Mouse (Mus musculus): ENCODE results near the gene Tubb1.

Gene Tubb1

GRCm38 (mm10) chr2:174444359-174444758, 6.1 kb upstream of the Tubb1 start:
- no peak for DNase-seq

DNA sequence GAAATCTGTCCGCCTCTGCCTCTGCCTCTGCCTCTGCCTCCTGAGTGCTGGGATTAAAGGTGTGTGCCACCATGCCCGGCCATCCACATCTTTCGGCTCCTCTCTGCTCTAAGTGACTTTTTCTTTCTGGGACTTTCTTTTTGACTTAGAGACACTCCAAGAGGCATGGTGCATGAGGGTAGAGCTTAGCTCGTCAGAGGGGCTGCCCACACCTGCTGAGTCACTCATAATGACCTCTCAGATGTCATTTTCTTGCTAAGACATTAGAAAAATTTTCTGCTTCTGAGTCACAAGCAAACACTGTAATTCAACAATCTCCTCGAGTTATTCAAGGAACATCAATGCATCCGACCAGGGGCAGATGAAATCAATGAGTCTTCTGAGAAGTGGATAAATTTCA, 5.5 kb upstream of the Tubb1 start:
- DNase-seq: no peak

DNA sequence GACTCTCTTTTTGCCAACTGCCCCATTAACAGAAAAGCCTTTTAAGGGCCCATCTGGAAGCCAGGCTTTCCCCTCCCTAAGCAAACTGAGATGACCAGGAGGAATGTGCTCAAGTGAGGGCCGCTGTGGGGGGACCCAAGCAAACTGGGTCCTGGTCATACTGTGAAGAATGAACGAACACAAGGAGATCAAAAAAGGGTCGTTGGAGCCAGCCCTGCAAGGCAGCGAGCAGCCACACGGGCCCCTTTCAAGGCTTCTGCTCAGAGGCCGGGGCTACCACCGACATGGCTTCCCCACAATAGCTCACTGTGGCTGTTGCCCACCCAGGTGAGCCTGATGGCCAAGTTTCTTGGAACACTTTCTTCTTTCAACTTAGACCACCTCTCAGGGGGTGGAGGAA, 4.0 kb upstream of the Tubb1 start:
- DNase-seq: no peak

DNA sequence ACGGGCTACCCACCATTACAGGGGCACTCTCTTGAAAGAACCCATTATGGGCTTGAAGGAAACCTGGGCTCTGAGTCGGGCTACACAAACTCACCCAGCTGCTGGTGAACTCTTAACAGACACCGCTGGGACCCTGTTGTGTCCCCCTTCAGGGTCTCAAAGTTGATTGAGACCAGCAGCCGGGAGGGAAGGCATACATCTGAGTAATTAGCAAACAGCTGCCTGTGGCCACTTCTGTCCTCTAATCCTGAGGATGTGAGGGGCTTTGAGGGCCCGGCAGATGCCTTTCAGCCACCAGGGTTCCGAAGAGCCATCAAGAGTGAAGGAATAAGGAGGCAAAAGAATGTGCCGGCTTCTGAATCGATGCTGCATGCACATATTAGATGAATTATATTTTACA, 3.6 kb upstream of the Tubb1 start:
- DNase-seq: no peak

DNA sequence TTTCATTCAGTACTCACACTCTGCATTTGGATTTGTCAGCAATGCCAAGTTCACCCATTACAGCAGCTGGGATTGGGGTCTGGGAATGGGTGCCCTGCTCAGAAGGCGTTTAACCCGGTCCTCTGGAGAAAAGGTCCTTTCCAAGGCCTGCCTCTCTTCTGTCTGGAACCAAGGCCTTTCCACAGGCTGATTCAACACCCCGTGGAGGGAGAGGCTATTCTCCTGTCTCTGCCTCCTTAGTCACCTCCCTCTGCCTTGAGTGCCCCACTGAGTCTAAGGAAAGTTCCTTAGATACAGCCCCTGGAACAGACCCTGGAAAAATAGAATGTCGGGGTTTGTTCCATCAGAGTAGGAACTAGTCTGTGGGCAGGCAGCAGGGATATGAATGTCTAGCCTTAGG, 2.1 kb upstream of the Tubb1 start:
- DNase-seq: no peak

DNA sequence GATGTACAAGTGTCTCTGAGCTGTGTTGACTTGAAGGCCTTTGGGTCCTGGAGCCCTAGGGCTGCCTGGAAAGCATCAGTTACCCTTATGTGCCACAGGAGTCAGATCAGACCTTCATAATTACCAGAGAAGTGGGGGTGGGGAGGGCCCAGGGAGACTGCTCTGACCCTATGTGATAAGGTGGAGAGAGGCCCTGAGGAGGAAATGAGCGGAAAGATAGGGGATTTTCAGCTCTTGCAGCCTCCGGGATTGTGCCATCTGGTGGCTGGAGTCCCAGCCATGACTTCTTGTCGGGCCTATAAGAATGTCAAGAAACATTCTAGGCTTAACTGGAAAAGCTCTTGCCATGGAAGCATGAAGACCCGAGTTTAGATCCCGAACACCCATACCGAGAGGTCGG, 3.2 kb downstream of the Tubb1 start:
- DNase-seq: no peak

DNA sequence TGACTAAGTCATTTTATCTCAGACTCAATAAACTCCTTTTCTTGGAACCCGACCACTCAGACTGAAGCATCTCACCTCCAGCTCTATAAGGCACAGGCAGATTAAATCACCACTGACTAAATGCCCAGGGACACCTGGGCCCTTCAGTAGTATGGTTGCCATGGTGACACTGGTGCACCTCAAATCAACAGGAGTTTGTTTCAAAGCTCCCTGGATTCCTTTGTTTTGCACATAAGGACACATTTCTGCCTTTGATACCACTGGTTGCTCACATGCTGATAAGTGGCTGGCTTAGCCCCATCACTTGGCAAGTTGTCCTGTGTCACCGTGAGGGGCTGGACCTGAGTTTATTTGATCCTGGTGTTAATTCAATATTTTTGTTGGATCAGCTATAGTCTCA, 8.9 kb downstream of the Tubb1 start:
- DNase-seq: no peak

- no peak for DNase-seq
Measured at GRCm38 (mm10) chr2:174463370-174463769, 12.9 kb downstream of the Tubb1 start.

DNA sequence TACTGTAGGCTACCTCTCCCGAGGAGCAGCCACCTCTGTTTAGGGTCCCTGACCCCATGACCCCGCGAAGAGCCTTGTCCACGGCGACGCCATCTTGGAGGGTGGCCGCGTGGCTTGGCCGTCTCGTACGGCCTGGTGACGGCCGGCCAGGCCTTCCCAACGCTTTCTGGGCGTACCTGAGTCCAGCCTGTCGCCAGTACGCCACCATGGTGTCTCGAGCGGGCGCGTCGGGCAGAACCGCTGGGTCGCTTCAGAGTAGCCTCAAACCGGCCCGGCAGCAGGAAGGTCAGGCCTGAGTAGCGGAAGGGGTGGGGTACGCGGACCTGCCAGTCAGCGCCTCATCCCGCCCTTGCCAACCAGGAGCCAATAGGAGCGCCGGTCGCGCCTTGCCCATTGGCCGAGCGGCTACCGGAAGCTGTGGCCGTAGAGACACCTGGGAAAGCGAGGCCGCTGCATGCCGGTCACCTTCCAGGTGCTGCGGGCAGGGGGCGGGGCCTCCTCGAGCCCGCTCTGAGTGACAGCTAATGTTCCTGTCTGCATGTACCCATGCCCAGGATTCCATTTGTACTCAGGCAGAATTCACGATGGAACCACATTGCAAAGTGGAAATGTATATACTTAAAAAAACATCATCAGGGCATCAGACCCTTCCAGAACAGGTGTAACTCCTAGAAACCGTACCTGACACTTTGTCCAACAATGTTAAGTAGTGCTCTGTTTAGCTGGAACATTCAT, 13.5 kb downstream of the Tubb1 start, which contains the start of gene Atp5e:
Atp5e (minus strand) TSS at position 317 of the 735 bp plus-strand sequence.
- DNase-seq: peak; percentile 94

DNA sequence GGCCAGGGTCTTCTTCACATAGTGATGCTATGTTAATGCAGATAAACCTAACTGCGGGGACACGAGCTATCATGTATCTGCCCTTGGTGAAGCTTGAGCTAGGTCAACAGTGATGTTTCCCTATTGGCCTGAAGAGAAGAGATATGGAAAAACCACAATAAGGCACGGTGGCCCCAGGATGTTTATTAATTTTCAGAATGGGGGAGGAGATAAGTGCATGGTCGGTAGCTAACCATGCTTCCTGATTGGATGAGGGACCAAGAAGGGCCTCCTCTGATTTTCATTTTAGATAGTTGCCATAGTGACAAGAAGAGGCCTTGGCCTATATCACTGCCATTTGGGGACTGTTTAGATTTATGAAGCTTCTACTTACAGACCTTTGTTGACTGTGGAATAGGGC, 19.8 kb downstream of the Tubb1 start:
- no peak for DNase-seq

DNA sequence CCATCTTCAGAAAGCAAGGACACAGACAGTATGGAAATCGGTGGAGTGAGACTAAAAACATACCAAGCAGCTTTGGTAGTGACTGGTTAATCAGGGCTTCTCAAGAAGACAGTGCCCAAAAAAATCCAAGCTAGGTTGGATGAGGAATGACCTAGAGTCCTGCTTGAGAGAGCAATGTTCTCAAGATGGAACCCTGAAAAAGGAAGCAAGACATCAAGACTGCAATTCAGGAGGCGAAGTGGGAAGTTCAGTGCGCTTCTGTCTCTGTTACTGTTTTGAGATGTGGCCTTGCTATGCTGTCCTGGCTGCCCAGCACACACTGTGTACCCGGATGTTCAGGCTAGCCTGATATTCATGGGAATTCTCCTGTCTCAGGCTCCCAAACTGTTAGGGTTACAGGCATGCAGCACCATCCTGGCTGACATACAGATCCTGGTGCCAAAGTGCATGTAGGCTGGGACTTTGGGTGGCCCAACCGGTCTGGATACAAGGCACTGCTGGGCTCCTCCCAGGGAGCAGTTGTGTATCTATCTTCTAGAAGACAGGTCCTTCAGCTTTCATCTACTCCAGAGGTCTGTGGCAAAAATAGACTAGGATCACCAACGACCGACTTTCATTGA, 20.4 kb downstream of the Tubb1 start:
- DNase-seq: no peak

GRCm38 (mm10) chr2:174472407-174472806, 21.9 kb downstream of the Tubb1 start:
- no peak for DNase-seq

DNA sequence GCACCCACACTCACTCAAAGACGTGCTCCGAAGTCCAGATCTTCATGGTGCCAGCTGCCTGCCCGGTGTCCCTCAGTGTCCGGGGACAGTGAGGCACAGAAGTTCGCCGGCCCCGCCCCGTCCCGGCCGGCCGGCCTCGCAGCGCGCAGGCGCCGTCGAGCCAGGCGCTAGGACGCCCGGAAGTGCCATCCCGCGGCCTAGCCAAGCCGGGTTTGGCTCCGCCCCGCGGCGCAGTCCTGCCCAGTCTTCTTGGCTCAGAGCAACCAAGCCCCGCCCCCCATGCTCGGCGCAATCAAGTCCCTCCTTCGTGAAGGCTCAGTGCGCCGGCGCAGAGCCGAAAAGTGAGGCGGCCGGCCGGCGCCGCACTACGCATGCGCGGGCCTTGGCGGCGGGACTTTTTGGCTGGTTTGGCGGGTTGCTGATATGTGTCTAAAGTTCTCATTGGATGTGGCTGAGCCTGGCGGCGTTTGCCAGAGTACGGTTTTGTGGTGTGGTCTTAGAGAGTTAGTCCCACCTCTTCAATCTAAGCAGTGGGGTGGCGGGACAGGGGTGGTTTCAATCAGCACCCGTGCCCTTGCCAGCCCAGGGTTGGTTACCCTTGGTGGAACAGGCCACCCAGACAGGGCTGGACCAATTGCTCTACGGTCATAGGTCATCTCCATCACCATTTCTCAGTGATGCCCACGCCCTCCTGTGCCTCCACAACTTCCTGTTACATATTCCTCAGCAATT, 22.5 kb downstream of the Tubb1 start, which contains the start of gene Prelid3b:
Prelid3b (minus strand) TSS at position 264 of the 732 bp plus-strand sequence.
- DNase-seq: peak; percentile 100

- no peak for DNase-seq
Measured at GRCm38 (mm10) chr2:174473550-174473927, 23.0 kb downstream of the Tubb1 start.

- DNase-seq: no peak
Measured at GRCm38 (mm10) chr2:174477543-174478319, 27.2 kb downstream of the Tubb1 start.

DNA sequence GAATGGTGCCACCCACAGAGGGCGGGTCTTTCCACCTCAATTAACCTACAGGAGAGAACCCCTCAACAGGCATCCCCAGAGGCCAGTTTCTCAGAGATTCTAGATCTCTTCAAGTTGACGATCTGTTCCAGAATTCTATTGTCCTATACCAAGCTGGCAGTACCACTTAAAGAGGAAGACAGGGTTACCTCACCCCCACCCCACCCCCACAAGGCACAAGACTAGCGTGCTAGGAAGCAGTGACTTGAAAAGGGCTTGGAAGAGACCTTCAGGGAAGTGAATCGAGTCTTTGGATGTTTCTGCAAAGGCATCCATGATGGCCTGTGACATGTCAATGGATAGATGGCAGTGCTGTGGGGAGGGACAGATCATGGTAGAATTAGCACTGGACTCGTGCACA, 28.3 kb downstream of the Tubb1 start:
- DNase-seq: no peak

- no peak for DNase-seq
Measured at GRCm38 (mm10) chr2:174487005-174487404, 36.5 kb downstream of the Tubb1 start.

DNA sequence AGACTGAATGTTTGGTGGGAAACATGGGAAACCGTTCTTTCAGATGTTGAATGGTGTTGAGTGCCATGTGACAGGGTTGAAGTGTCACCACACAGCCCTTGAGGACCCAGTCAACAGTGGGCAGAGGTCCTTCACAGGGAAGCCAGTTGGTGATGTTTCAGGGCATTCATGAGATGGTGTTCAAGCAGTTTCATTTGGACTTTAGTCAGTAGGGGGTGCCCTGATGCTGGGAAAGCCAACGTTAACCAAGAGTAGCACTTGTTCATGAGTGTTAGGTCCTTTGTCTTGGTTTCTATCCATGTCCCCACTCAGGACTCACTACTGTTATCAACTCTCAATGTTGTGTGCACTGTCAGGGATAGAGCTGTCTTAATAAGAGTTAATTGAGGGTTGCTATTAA, 42.4 kb downstream of the Tubb1 start:
- peak; percentile 56 for DNase-seq

DNA sequence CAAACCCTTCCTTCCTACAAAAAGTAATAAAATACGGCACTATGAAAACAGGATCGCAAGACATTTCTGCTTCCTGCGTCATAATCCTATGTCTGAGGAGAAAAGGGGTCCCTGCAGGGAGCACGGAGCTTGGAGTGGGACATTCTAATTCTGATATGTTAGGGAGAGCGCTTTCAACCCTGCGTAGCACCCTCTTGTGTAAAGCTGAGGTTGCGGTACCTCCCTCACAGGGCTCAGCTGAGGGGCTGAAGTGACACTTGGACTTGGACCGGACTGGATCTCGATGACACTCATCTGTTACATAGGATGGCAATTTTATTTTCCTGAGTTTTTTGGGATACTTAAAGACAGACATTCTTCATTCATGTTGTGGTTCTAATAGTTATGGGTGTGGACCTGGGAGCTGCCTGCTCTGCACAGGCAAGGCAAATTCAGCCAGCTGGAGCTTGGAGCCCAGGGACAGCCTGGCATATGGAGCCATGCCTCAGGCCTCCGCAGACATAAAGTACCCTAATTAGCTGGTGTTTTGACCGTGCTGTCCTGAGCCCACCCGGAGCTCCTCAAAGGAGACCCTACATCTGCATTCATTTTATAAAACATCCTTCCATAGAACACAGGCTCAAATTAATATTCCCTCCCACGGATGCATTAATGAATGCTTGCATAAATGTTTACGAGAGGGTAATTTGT, 50.5 kb downstream of the Tubb1 start:
- no peak for DNase-seq

GRCm38 (mm10) chr2:174501517-174501916, 51.0 kb downstream of the Tubb1 start:
- DNase-seq: no peak

- no peak for DNase-seq
Measured at GRCm38 (mm10) chr2:174502321-174502720, 51.8 kb downstream of the Tubb1 start.

- no peak for DNase-seq
Measured at GRCm38 (mm10) chr2:174502831-174503460, 52.5 kb downstream of the Tubb1 start.

All from thymus, postnatal 14 days (tissue).